Mouse (Mus musculus) lung, postnatal 0 days (tissue): ENCODE results near the gene Epb41l3.

ENCODE experiments used
- CTCF ChIP-seq: IDR thresholded peaks from 2 replicates; pipeline ENCODE4 v1.5.1; 2016; ENCODE audit warnings: antibody characterized with exemption, mild to moderate bottlenecking
- EP300 ChIP-seq: IDR thresholded peaks from 2 replicates; pipeline ENCODE4 v1.6.1; 2016; ENCODE audit warnings: antibody characterized with exemption, mild to moderate bottlenecking, control low read depth

DNA sequence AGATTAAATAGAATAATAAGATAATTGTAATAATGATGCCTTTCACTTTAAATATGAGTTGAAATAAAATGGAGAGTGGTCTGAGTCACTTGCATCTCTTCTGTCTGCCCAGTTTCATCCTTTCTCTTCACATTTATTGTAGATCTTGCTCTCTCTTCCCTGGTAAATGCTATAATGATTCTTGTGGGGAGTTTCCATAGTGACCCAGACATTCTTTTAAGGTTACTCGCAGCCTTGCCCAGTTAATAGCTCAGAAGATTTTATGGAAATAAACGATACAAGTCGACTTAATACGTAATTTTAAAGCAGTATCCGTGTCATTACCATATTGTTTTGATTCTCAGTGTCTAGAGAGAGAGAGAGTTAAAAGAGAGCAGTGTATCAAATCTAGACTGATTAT, 154.0 kb downstream of the Epb41l3 start:
- no peak for TF ChIP-seq CTCF
- no peak for TF ChIP-seq EP300
